In the genomic region with DNA sequence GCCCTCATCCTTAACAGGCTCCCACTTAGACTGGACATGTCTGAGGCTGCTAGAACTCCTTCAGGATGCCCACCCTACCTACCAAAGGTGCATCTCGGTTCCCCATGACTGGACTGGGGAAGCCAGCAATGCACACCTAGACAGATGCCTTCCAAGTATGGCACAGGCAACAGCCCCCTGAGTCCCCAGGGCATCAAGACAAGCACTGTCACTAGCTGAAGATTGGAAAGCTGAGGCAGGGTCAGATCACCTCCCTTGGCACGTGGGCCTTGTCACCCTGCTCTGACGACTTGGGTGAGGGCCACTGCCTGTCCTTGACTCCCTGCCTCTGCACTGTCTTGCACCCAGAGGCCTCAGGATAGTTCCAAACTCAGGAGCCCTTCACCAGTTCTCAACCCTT, we compare ENCODE assay signal across 28 mouse cellular contexts. TPM values are rescaled to one million over a fixed set of nuclear protein-coding genes. Genes with fewer than 3 reads are reported as not detected.
A peak's percentile ranks its signal among the peaks of the same experiment; 100 is the strongest.
DNase-seq lines count a peak whose midpoint lies in the region; ATAC-seq and TF ChIP-seq lines count a peak whose summit lies in the region.
"Had no signal": no experiment of that assay in that cellular context is flagged by ENCODE, and none has a peak within 500 bp of the region (broad histone marks: within the 10 kb centered on the region; RNA-seq: fewer than 3 reads in every experiment).

No protein-coding gene starts in this region.

- WGBS in heart, embryonic 11.5 days (ENCODE audit: insufficient replicate concordance): 75% methylated on average over 3 of the region's 3 CpGs
- WGBS in intestine, embryonic 15.5 days: 81% methylated on average over 3 of the region's 3 CpGs
- 80% methylated on average over 3 of the region's 3 CpGs for WGBS in intestine, postnatal 0 days
- 78% methylated on average over 3 of the region's 3 CpGs for whole genome bisulfite sequencing in stomach, embryonic 16.5 days

- ATAC-seq in heart, embryonic 11.5 days (replicated peaks; ENCODE audit: insufficient number of reproducible peaks, low FRiP score, low TSS enrichment): no peak
- ATAC-seq in intestine, embryonic 15.5 days: no peak
- ATAC-seq in intestine, postnatal 0 days: no peak
- no peak for ATAC-seq in stomach, embryonic 16.5 days (ENCODE audit: insufficient read depth, low FRiP score)
- ATAC-seq: activated CD4-positive, CD25-positive, alpha-beta regulatory T cell, adult 4 months; CD4-positive, CD25-positive, alpha-beta regulatory T cell, adult 4 months; forebrain, embryonic 14.5 days; forebrain, embryonic 16.5 days; Patski had no signal

- no peak overlapping the region for H3K4me3 ChIP-seq in heart, embryonic 11.5 days (ENCODE audit: low read depth, low read length)
- H3K4me3 ChIP-seq in intestine, embryonic 15.5 days (replicated peaks): no peak overlapping the region
- no peak overlapping the region for H3K4me3 ChIP-seq in intestine, postnatal 0 days (ENCODE audit: low read depth, low read length)
- H3K4me3 ChIP-seq in stomach, embryonic 16.5 days (replicated peaks; ENCODE audit: low read length): no peak overlapping the region
- H3K4me3 ChIP-seq: embryonic facial prominence, embryonic 13.5 days; embryonic facial prominence, embryonic 15.5 days; erythroblast, embryonic 14.5 days; forebrain, embryonic 10.5 days; forebrain, embryonic 12.5 days had no signal

- H3K27ac ChIP-seq in heart, embryonic 11.5 days (ENCODE audit: low read depth, low read length): no peak overlapping the region
- H3K27ac ChIP-seq in intestine, embryonic 15.5 days: 0 out of 2 replicates have a peak overlapping the region, but pooled peaks have one; percentile 9
- H3K27ac ChIP-seq in intestine, postnatal 0 days (ENCODE audit: low read depth, low read length): no peak overlapping the region
- H3K27ac ChIP-seq in stomach, embryonic 16.5 days (ENCODE audit: low read length): peak overlapping the region; percentile 3; the same call in 1 of the 2 replicates
- H3K27ac ChIP-seq: embryonic facial prominence, embryonic 13.5 days; embryonic facial prominence, embryonic 15.5 days; forebrain, embryonic 10.5 days; forebrain, embryonic 12.5 days had no signal

- H3K4me2 ChIP-seq in heart, embryonic 11.5 days: no peak overlapping the region
- no peak overlapping the region for H3K4me2 ChIP-seq in intestine, embryonic 15.5 days (replicated peaks)
- H3K4me2 ChIP-seq in intestine, postnatal 0 days (replicated peaks; ENCODE audit: low read depth): no peak overlapping the region
- H3K4me2 ChIP-seq in stomach, embryonic 16.5 days (ENCODE audit: low read depth, low read length): no peak overlapping the region
- H3K4me2 ChIP-seq: embryonic facial prominence, embryonic 13.5 days; embryonic facial prominence, embryonic 15.5 days; forebrain, embryonic 12.5 days had no signal

- TF ChIP-seq CTCF in intestine, postnatal 0 days (IDR thresholded peaks at IDR 0.05; ENCODE audit: low read depth): no peak

- no peaks in the 10 kb centered on the region for H3K27me3 ChIP-seq in heart, embryonic 11.5 days (ENCODE audit: control insufficient read depth, insufficient read depth, low read length)
- H3K27me3 ChIP-seq in intestine, embryonic 15.5 days (replicated peaks): no peaks in the 10 kb centered on the region
- H3K27me3 ChIP-seq in intestine, postnatal 0 days (replicated peaks; ENCODE audit: control insufficient read depth, insufficient read depth, low read length): no peaks in the 10 kb centered on the region
- no peaks in the 10 kb centered on the region for H3K27me3 ChIP-seq in stomach, embryonic 16.5 days (ENCODE audit: control insufficient read depth, insufficient read depth, low read length)
- H3K27me3 ChIP-seq: CH12.LX; embryonic facial prominence, embryonic 13.5 days; embryonic facial prominence, embryonic 15.5 days; forebrain, embryonic 12.5 days; Patski had no signal

- H3K9ac ChIP-seq in heart, embryonic 11.5 days (ENCODE audit: low read depth, low read length): no peak overlapping the region
- no peak overlapping the region for H3K9ac ChIP-seq in intestine, embryonic 15.5 days
- H3K9ac ChIP-seq in intestine, postnatal 0 days (ENCODE audit: low read depth, low read length): no peak overlapping the region
- no peak overlapping the region for H3K9ac ChIP-seq in stomach, embryonic 16.5 days (ENCODE audit: low read length)
- H3K9ac ChIP-seq: embryonic facial prominence, embryonic 13.5 days; embryonic facial prominence, embryonic 15.5 days; forebrain, embryonic 12.5 days had no signal

- no peaks in the 10 kb centered on the region for H3K36me3 ChIP-seq in heart, embryonic 11.5 days (ENCODE audit: control insufficient read depth, insufficient read depth, low read length)
- no peaks in the 10 kb centered on the region for H3K36me3 ChIP-seq in intestine, embryonic 15.5 days
- H3K36me3 ChIP-seq in intestine, postnatal 0 days (ENCODE audit: control insufficient read depth, insufficient read depth): peaks cover 22% of the 10 kb centered on the region; the same call in 1 of the 2 replicates
- H3K36me3 ChIP-seq in stomach, embryonic 16.5 days (ENCODE audit: control insufficient read depth, insufficient read depth, low read length): no peaks in the 10 kb centered on the region
- H3K36me3 ChIP-seq: forebrain, embryonic 12.5 days had no signal

- DNase-seq in heart, adult 11 months: peak; percentile 74
- DNase-seq in urinary bladder, postnatal 36 days (ENCODE audit: low spot score in 2 of 2): no peak
- DNase-seq: adrenal gland, adult 8-10 months; adrenal gland, postnatal 14 days; adrenal gland, postnatal 36 days; B cell, adult 2 months; cerebellum, adult 11-12 months; cerebellum, adult 2 months; cerebellum, adult 9-10 months; cerebellum, postnatal 36 days; embryo, embryonic 11 days had no signal

- H3K4me1 ChIP-seq in heart, embryonic 11.5 days (ENCODE audit: control insufficient read depth, insufficient read depth, low read length): no peaks in the 10 kb centered on the region
- H3K4me1 ChIP-seq in intestine, embryonic 15.5 days (replicated peaks): peaks cover 19% of the 10 kb centered on the region; the same call in 1 of the 2 replicates
- H3K4me1 ChIP-seq in intestine, postnatal 0 days (replicated peaks; ENCODE audit: control insufficient read depth, insufficient read depth, low read length): peaks cover 13% of the 10 kb centered on the region; the same call in 1 of the 2 replicates
- no peaks in the 10 kb centered on the region for H3K4me1 ChIP-seq in stomach, embryonic 16.5 days (ENCODE audit: control insufficient read depth, insufficient read depth, low read length)
- H3K4me1 ChIP-seq: embryonic facial prominence, embryonic 13.5 days; embryonic facial prominence, embryonic 15.5 days; forebrain, embryonic 12.5 days had no signal

- H3K9me3 ChIP-seq in heart, embryonic 11.5 days (replicated peaks; ENCODE audit: control insufficient read depth, low read length): no peaks in the 10 kb centered on the region
- no peaks in the 10 kb centered on the region for H3K9me3 ChIP-seq in intestine, embryonic 15.5 days
- H3K9me3 ChIP-seq in intestine, postnatal 0 days (ENCODE audit: control insufficient read depth): no peaks in the 10 kb centered on the region
- H3K9me3 ChIP-seq in stomach, embryonic 16.5 days (replicated peaks; ENCODE audit: control insufficient read depth, low read length): no peaks in the 10 kb centered on the region
- H3K9me3 ChIP-seq: embryonic facial prominence, embryonic 13.5 days; embryonic facial prominence, embryonic 15.5 days; forebrain, embryonic 10.5 days; forebrain, embryonic 12.5 days; G1E had no signal

RNA-seq across cellular contexts. Expression of a gene that starts 3.0 kb away (rescaled TPM):
- 11.1 and 14.0 TPM in 2 replicates for polyA plus RNA-seq in heart, embryonic 11.5 days (2014; fragmentation: Nextera tagmentation; extraction: Ambion mirVana)
- polyA plus RNA-seq in intestine, embryonic 15.5 days (2015; fragmentation: Nextera tagmentation; extraction: Ambion mirVana): 12.3 and 14.7 TPM in 2 replicates
- 19.3 and 21.3 TPM in 2 replicates for polyA plus RNA-seq in intestine, postnatal 0 days (2015; fragmentation: Nextera tagmentation; extraction: Ambion mirVana)
- polyA plus RNA-seq in stomach, embryonic 16.5 days (2015; fragmentation: Nextera tagmentation; extraction: Ambion mirVana): 7.1 and 7.3 TPM in 2 replicates
- polyA plus RNA-seq: CD4-positive, CD25-positive, alpha-beta regulatory T cell, adult 4 months; erythroblast, embryonic 14.5 days; G1E had no signal

RNA-seq across cellular contexts. Expression of a gene that starts 33.8 kb away (rescaled TPM):
- polyA plus RNA-seq in heart, embryonic 11.5 days (2014; fragmentation: Nextera tagmentation; extraction: Ambion mirVana): 0.17 TPM in 1 of 2 replicates, not detected in the other
- 0.16 TPM in 1 of 2 replicates, not detected in the other for polyA plus RNA-seq in intestine, embryonic 15.5 days (2015; fragmentation: Nextera tagmentation; extraction: Ambion mirVana)
- polyA plus RNA-seq in intestine, postnatal 0 days (2015; fragmentation: Nextera tagmentation; extraction: Ambion mirVana): 0.12 TPM in 1 of 2 replicates, not detected in the other
- 0.15 TPM in 1 of 2 replicates, not detected in the other for polyA plus RNA-seq in stomach, embryonic 16.5 days (2015; fragmentation: Nextera tagmentation; extraction: Ambion mirVana)
- polyA plus RNA-seq: activated CD4-positive, CD25-positive, alpha-beta regulatory T cell, adult 4 months; CD4-positive, CD25-positive, alpha-beta regulatory T cell, adult 4 months; embryonic facial prominence, embryonic 11.5 days; erythroblast, embryonic 14.5 days; forebrain, embryonic 10.5 days; G1E had no signal

RNA-seq across cellular contexts. Expression of a gene that starts 39.8 kb away (rescaled TPM):
- polyA plus RNA-seq in heart, embryonic 11.5 days (2014; fragmentation: Nextera tagmentation; extraction: Ambion mirVana): 11.6 and 12.9 TPM in 2 replicates
- polyA plus RNA-seq in intestine, embryonic 15.5 days (2015; fragmentation: Nextera tagmentation; extraction: Ambion mirVana): 20.2 and 21.6 TPM in 2 replicates
- polyA plus RNA-seq in intestine, postnatal 0 days (2015; fragmentation: Nextera tagmentation; extraction: Ambion mirVana): 17.4 and 22.1 TPM in 2 replicates
- polyA plus RNA-seq in stomach, embryonic 16.5 days (2015; fragmentation: Nextera tagmentation; extraction: Ambion mirVana): 15.6 and 20.9 TPM in 2 replicates

RNA-seq across cellular contexts. Expression of a gene that starts 58.0 kb away (rescaled TPM):
- 3.0 and 3.3 TPM in 2 replicates for polyA plus RNA-seq in heart, embryonic 11.5 days (2014; fragmentation: Nextera tagmentation; extraction: Ambion mirVana)
- 5.8 and 7.9 TPM in 2 replicates for polyA plus RNA-seq in intestine, embryonic 15.5 days (2015; fragmentation: Nextera tagmentation; extraction: Ambion mirVana)
- 6.6 and 8.8 TPM in 2 replicates for polyA plus RNA-seq in intestine, postnatal 0 days (2015; fragmentation: Nextera tagmentation; extraction: Ambion mirVana)
- 5.2 and 6.2 TPM in 2 replicates for polyA plus RNA-seq in stomach, embryonic 16.5 days (2015; fragmentation: Nextera tagmentation; extraction: Ambion mirVana)

RNA-seq across cellular contexts. Expression of a gene that starts 59.2 kb away (rescaled TPM):
- polyA plus RNA-seq in heart, embryonic 11.5 days (2014; fragmentation: Nextera tagmentation; extraction: Ambion mirVana): 0.59 and 0.64 TPM in 2 replicates
- 0.27 and 0.35 TPM in 2 replicates for polyA plus RNA-seq in intestine, embryonic 15.5 days (2015; fragmentation: Nextera tagmentation; extraction: Ambion mirVana)
- 0.14 and 0.30 TPM in 2 replicates for polyA plus RNA-seq in intestine, postnatal 0 days (2015; fragmentation: Nextera tagmentation; extraction: Ambion mirVana)
- 0.23 and 0.55 TPM in 2 replicates for polyA plus RNA-seq in stomach, embryonic 16.5 days (2015; fragmentation: Nextera tagmentation; extraction: Ambion mirVana)
- polyA plus RNA-seq: erythroblast, embryonic 14.5 days; G1E had no signal

Comparison
In these comparisons a context has a peak if more than half of its experiments do, and no peak if none do; other contexts are left out.
1. H3K27ac ChIP-seq: peak in intestine, embryonic 15.5 days (single experiment) and stomach, embryonic 16.5 days (single experiment); none in heart, embryonic 11.5 days (single experiment) and intestine, postnatal 0 days (single experiment).